Mouse (Mus musculus): ENCODE data around the gene Cab39l.

The Cab39l gene

DNA sequence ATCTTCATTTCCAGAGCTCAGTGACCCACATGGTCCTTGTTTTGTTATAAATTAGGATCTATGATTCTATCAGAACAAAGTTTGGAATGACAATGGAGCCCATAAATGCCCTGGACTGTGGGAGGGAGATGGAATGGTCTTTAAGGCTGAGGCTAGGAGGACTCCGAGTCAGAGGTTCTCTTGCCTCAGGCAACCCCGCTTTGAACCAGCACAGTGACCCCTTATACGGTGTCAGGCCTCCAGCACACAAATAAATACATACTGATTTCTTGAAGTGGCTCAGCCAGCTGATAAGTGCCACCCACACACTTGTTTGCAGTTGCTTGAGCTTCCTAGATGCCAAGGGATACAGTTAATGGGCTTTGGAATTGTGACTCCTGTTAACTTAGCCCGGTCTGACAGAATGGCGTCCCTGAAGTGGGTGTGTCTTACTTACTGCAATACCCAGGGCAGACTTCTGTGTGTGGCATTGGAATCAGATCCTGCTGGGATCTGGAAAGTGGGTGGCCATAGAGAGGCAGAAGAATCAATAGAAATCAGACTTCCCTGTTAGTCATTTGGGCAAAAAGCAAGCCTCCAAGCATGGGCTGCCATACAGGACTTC lies 192.6 kb downstream of the Cab39l start:
- DNase-seq = no peak

DNA sequence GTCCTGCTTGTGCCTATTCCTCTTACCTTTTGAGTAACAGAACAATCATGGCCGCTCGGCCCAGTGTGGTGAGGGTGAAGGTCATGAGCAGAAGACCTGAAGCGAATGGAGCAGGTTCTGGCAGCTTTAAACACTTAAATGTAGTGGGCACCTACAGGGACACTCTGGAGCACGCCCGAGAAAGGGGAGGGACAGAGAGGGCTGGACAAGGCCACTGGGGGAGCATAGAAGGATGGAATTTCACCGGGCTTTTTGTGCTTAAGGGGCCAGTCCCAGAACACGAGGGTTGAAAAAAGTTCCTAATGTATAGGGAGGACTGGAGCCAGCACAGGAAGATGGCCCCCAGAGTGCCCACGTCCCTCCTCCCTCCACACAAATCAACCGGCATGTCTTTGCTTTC lies 193.2 kb downstream of the Cab39l start:
- no peak for DNase-seq

Data from heart, adult 11 months (tissue).